Mouse (Mus musculus) MEL (cell line): ENCODE measurements around the gene Rexo1.

Source experiments
- CTCF ChIP-seq, 3 experiments: IDR thresholded peaks in 2 of 3; conservative IDR thresholded peaks in 1 of 3; 2 replicates each; pipeline ENCODE4 v1.5.1; 2011 to 2012; ENCODE audit warnings: low read length in 3 of 3, low read depth in 2 of 3, mild to moderate bottlenecking in 2 of 3, improper control_type of control experiment in 1 of 3, inconsistent platforms in 1 of 3, mixed read lengths in 1 of 3, moderate library complexity in 1 of 3; ENCODE audit not compliant: control insufficient read depth in 1 of 3, insufficient read depth in 1 of 3, poor library complexity in 1 of 3, severe bottlenecking in 1 of 3
- E2F4 ChIP-seq: IDR thresholded peaks from 2 replicates; pipeline ENCODE4 v1.6.1; 2011; ENCODE audit warnings: low read depth, low read length, improper control_type of control experiment, borderline replicate concordance
- GABPA ChIP-seq: IDR thresholded peaks from 2 replicates; pipeline ENCODE4 v1.6.1; 2012; ENCODE audit warnings: low read depth, mild to moderate bottlenecking, inconsistent platforms, low read length, improper control_type of control experiment, moderate library complexity
- HCFC1 ChIP-seq: IDR thresholded peaks from 2 replicates; pipeline ENCODE4 v1.6.1; 2012; ENCODE audit warnings: low read depth, mild to moderate bottlenecking, inconsistent platforms, low read length, improper control_type of control experiment, moderate library complexity
- POLR2A ChIP-seq, 2 experiments: IDR thresholded peaks; 2 replicates each; pipeline ENCODE4 v1.6.1; 2011 to 2012; ENCODE audit warnings: low read length in 2 of 2, mild to moderate bottlenecking in 2 of 2, control low read depth in 1 of 2, improper control_type of control experiment in 1 of 2, low read depth in 1 of 2, moderate library complexity in 1 of 2; ENCODE audit not compliant: control insufficient read depth in 1 of 2, insufficient read depth in 1 of 2, poor library complexity in 1 of 2
- TBP ChIP-seq: IDR thresholded peaks from 2 replicates; pipeline ENCODE4 v1.8.0; 2011; ENCODE audit warnings: low read depth, low read length, improper control_type of control experiment
- USF1 ChIP-seq: IDR thresholded peaks from 2 replicates; pipeline ENCODE4 v1.6.1; 2014; ENCODE audit warnings: low read depth, mild to moderate bottlenecking, inconsistent platforms, low read length, improper control_type of control experiment, moderate library complexity
- ZKSCAN1 ChIP-seq: IDR thresholded peaks from 2 replicates; pipeline ENCODE4 v1.6.1; 2012; ENCODE audit warnings: low read depth, mild to moderate bottlenecking, inconsistent platforms, low read length, improper control_type of control experiment, moderate library complexity

GRCm38 (mm10) chr10:80535071-80535470 lies 26.3 kb downstream of the Rexo1 start:
- TF ChIP-seq GABPA, result no peak
- no peak for TF ChIP-seq POLR2A (IDR thresholded peaks at IDR 0.05; ENCODE audit: control insufficient read depth in 1 of 2, insufficient read depth in 1 of 2, low read depth in 1 of 2, low read length in 2 of 2, poor library complexity in 1 of 2)
- TF ChIP-seq USF1, result no peak
- no peak for TF ChIP-seq CTCF (IDR thresholded peaks at IDR 0.05 in 2 of 3, conservative IDR thresholded peaks at IDR 0.05 in 1 of 3; ENCODE audit: control insufficient read depth in 1 of 3, insufficient read depth in 1 of 3, low read depth in 2 of 3, low read length in 3 of 3, poor library complexity in 1 of 3, severe bottlenecking in 1 of 3)
- no peak for TF ChIP-seq E2F4
- TF ChIP-seq TBP, result peak; percentile 29; the same call in 1 of the 2 replicates
- no peak for TF ChIP-seq HCFC1
- TF ChIP-seq ZKSCAN1, result no peak
